Mouse (Mus musculus): ENCODE data around the gene Bcar1.
A peak's percentile ranks its signal among the peaks of the same experiment; 100 is the strongest.

The Bcar1 gene

DNA sequence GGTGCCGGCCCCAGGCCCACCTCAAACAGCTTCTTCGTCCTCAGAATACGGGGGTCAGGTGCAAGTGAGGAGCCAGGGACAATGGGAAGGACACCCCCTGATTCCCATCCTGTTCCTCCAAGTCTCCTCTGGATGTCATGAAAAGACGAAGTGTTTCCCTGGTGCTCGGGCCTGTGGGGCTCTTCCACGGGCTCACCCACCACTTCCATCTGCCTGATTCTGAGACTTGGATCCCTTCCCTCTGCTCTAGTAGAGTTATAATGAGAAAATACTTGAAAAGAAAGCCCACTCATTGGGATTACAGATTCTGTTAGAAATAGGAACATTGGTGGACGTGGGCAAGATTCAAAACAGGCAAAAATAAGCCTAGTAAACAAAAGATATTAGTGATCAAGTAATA lies 64.8 kb downstream of the Bcar1 start:
- DNase-seq (ENCODE audit: low spot score in 2 of 2), result no peak

DNA sequence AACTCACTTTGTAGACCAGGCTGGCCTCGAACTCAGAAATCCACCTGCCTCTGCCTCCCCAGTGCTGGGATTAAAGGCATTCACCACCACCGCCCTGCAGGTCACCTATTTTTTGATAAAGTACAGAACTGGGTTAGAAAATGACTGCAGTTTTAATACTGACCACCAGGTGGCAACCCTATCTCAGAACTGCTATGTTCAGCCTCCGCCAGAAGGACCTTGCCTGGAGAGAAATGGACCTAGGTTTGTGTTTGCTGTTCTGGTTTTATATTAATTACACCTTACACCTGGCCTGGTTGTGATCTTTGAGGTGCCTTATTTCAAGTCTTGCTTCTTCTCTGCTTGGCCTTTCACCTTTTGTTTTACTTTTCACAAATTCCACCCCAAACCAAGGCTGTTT lies 65.5 kb downstream of the Bcar1 start:
- DNase-seq (ENCODE audit: low spot score in 2 of 2), result peak; percentile 36 to 43

DNA sequence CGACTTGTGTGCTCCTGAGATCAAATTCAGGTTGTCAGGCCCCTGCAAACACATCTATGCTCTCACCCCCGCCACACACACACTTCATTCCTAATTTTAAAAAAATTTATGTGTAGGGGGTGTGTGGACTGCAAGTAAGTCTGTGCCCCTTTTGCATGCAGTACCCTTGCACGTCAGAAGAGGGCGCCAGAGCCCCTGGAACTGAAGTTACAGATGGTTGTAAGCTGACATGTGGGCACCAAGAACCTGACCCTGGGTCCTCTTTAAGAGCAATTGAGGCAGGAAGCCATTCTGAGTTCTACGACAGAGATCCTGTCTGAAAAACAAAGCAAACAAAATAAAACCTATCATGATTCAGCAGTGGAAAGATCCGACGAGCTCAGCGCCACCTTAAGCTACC lies 67.4 kb downstream of the Bcar1 start:
- DNase-seq (ENCODE audit: low spot score in 2 of 2), result no peak

DNA sequence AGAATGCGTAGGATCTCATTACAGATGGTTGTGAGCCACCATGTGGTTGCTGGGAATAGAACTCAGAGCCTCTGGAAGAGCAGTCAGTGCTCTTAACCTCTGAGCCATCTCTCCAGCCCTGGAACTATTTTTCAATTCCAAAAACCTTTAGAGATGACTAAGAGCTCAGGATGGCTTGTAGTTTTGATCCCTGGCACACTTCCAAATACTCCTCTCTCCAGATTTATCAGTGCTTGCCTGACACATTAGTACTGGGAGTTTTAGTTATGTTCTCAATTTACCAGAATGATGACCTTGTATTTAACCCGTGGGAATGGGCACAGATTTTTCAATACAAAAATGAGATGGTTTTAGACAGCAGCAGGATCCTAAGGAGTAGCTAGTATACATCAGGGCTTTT lies 76.9 kb downstream of the Bcar1 start:
- no peak for DNase-seq (ENCODE audit: low spot score in 2 of 2)

DNA sequence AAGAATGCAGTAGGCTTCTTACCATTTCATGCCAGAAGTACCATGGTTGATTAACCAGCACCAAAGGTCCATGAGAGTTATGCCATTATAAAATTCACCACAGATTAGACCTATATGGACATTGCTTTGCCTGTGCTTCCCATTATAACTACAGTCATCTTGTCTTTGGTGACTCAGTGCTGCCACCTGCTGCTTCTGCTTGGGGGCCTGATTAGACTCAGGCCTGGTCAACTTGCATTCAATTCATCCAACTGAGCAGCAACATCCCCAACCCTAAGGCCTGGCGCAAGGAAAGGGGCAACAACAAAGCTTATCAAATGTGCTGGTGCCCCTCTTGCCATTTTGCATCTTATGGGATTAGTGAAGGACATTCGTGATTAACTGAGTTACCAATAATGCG lies 81.1 kb downstream of the Bcar1 start:
- DNase-seq (ENCODE audit: low spot score in 2 of 2), result peak; percentile 76 to 79
